In genomic region chr5:73725981-73726380, GRCm38 (mm10) we compare ENCODE assay signal across 28 mouse cellular contexts.
DNase-seq lines count a peak whose midpoint lies in the region; ATAC-seq and TF ChIP-seq lines count a peak whose summit lies in the region.
"Had no signal": no experiment of that assay in that cellular context is flagged by ENCODE, and none has a peak within 500 bp of the region (broad histone marks: within the 10 kb centered on the region; RNA-seq: fewer than 3 reads in every experiment).

No protein-coding gene starts in this region.

- no peak for ATAC-seq in limb, embryonic 14.5 days (ENCODE audit: low FRiP score, low read depth)
- ATAC-seq: CD4-positive, CD25-positive, alpha-beta regulatory T cell, adult 4 months; forebrain, embryonic 15.5 days; midbrain, embryonic 15.5 days had no signal

- H3K36me3 ChIP-seq in limb, embryonic 14.5 days (ENCODE audit: control insufficient read depth, insufficient read depth, low read length) = no peaks in the 10 kb centered on the region
- H3K36me3 ChIP-seq in limb, embryonic 10.5 days = no peaks in the 10 kb centered on the region
- H3K36me3 ChIP-seq: forebrain, embryonic 15.5 days; heart, embryonic 15.5 days; kidney, embryonic 15.5 days; midbrain, embryonic 10.5 days; midbrain, embryonic 15.5 days; neural tube, embryonic 15.5 days; stomach, embryonic 15.5 days had no signal

- H3K27me3 ChIP-seq in limb, embryonic 14.5 days (ENCODE audit: control insufficient read depth, insufficient read depth, low read length) = no peaks in the 10 kb centered on the region
- no peaks in the 10 kb centered on the region for H3K27me3 ChIP-seq in limb, embryonic 10.5 days (ENCODE audit: low read depth, poor library complexity, severe bottlenecking)
- H3K27me3 ChIP-seq: forebrain, embryonic 15.5 days; heart, embryonic 15.5 days; kidney, embryonic 15.5 days; midbrain, embryonic 15.5 days; neural tube, embryonic 15.5 days; stomach, embryonic 15.5 days had no signal

- TF ChIP-seq POLR2A in limb, embryonic 14.5 days (IDR thresholded peaks at IDR 0.05; ENCODE audit: borderline replicate concordance, extremely low read depth, insufficient read depth, insufficient read length) = no peak

- peaks cover 6% of the 10 kb centered on the region for H3K4me1 ChIP-seq in limb, embryonic 14.5 days (ENCODE audit: control insufficient read depth, insufficient read depth, low read length)
- peaks cover 31% of the 10 kb centered on the region for H3K4me1 ChIP-seq in limb, embryonic 10.5 days
- H3K4me1 ChIP-seq: forebrain, embryonic 15.5 days; heart, embryonic 15.5 days; midbrain, embryonic 10.5 days; midbrain, embryonic 15.5 days; neural tube, embryonic 15.5 days; stomach, embryonic 15.5 days had no signal

- intact Hi-C loops in heart, postnatal 25 days (cut with DNase I) = no loop called here
- intact Hi-C loops in heart, postnatal 14 days (cut with DNase I) = no loop called here

- peak; percentile 93 for DNase-seq in heart, adult 11 months
- no peak for DNase-seq in heart, postnatal 25 days (ENCODE audit: low spot score)
- peak; percentile 70 for DNase-seq in limb, embryonic 14.5 days (ENCODE audit: low spot score)
- no peak for DNase-seq in limb, embryonic 10.5 days (ENCODE audit: low spot score)
- DNase-seq in heart, postnatal 14 days = peak; percentile 25 to 39
- no peak for DNase-seq in adrenal gland, postnatal 25 days
- no peak for DNase-seq in lung, postnatal 10 days
- DNase-seq: adrenal gland, postnatal 36 days; cerebellum, adult 2 months; cerebellum, postnatal 14 days; kidney, adult 11 months; kidney, postnatal 25 days; liver; lung, adult 2 months; lung, postnatal 14 days; retina, postnatal 1 day; right cerebral cortex, postnatal 14 days; thymus, postnatal 14 days had no signal

- H3K4me3 ChIP-seq in limb, embryonic 14.5 days (replicated peaks; ENCODE audit: low read length) = no peak overlapping the region
- H3K4me3 ChIP-seq in limb, embryonic 10.5 days = no peak overlapping the region
- H3K4me3 ChIP-seq: forebrain, embryonic 15.5 days; heart, embryonic 15.5 days; kidney, embryonic 15.5 days; midbrain, embryonic 10.5 days; midbrain, embryonic 15.5 days; neural tube, embryonic 15.5 days; stomach, embryonic 15.5 days had no signal

- H3K27ac ChIP-seq in limb, embryonic 14.5 days (replicated peaks; ENCODE audit: low read depth, low read length) = no peak overlapping the region
- H3K27ac ChIP-seq in limb, embryonic 10.5 days = no peak overlapping the region
- H3K27ac ChIP-seq: forebrain, embryonic 15.5 days; heart, embryonic 15.5 days; hindbrain, embryonic 14.5 days; kidney, embryonic 15.5 days; liver, embryonic 14.5 days; midbrain, embryonic 10.5 days; midbrain, embryonic 15.5 days; neural tube, embryonic 15.5 days; stomach, embryonic 15.5 days had no signal

- H3K9ac ChIP-seq in limb, embryonic 14.5 days (ENCODE audit: low read depth, low read length, severe bottlenecking) = no peak overlapping the region
- H3K9ac ChIP-seq: forebrain, embryonic 15.5 days; heart, embryonic 15.5 days; hindbrain, embryonic 14.5 days; kidney, embryonic 15.5 days; liver, embryonic 14.5 days; midbrain, embryonic 15.5 days; neural tube, embryonic 15.5 days; stomach, embryonic 15.5 days had no signal

- WGBS in limb, embryonic 14.5 days = 87% methylated on average over 4 of the region's 4 CpGs
- WGBS in limb, embryonic 10.5 days = 90% methylated on average over 4 of the region's 4 CpGs

- no peak overlapping the region for H3K4me2 ChIP-seq in limb, embryonic 14.5 days (replicated peaks; ENCODE audit: low read depth, low read length, severe bottlenecking)
- H3K4me2 ChIP-seq: forebrain, embryonic 15.5 days; heart, embryonic 15.5 days; hindbrain, embryonic 14.5 days; kidney, embryonic 15.5 days; midbrain, embryonic 15.5 days; neural tube, embryonic 15.5 days; stomach, embryonic 15.5 days had no signal

- no peaks in the 10 kb centered on the region; the same call in 1 of the 2 replicates for H3K9me3 ChIP-seq in limb, embryonic 14.5 days (ENCODE audit: control insufficient read depth, low read length)
- H3K9me3 ChIP-seq in limb, embryonic 10.5 days (replicated peaks) = no peaks in the 10 kb centered on the region
- H3K9me3 ChIP-seq: forebrain, embryonic 15.5 days; heart, embryonic 15.5 days; kidney, embryonic 15.5 days; midbrain, embryonic 10.5 days; midbrain, embryonic 15.5 days; neural tube, embryonic 15.5 days; stomach, embryonic 15.5 days had no signal

Comparison
In these comparisons a context has a peak if more than half of its experiments do, and no peak if none do; other contexts are left out.
1. DNase-seq: peak in heart, adult 11 months (single experiment), limb, embryonic 14.5 days (single experiment) and heart, postnatal 14 days (2 of 2); none in heart, postnatal 25 days (single experiment), limb, embryonic 10.5 days (single experiment), adrenal gland, postnatal 25 days (single experiment) and lung, postnatal 10 days (single experiment).